Mouse (Mus musculus): Measurements from ENCODE around the gene Tnip2. TPM values are rescaled to one million over a fixed set of nuclear protein-coding genes. Genes with fewer than 3 reads are reported as not detected.

Tnip2 gene
- total and polyA plus RNA-seq, 3 experiments, result 16.0 to 26.8 (median 23.4) TPM

- in situ Hi-C loops (cut with MboI; ENCODE audit: low pct_ligation_motif_present, low pct_unique_long_range_greater_than_20kb, low sequenced_read_pairs) (loop anchor here (25.0 kb wide), 1 partner anchor 499 kb away; the partner anchor contains the start of gene Hgfac), dilution Hi-C loops (cut with MboI; ENCODE audit: extremely low pct_ligation_motif_present, extremely low pct_unique_long_range_greater_than_20kb, low sequenced_read_pairs) (no loop called here)
- Histone ChIP-seq H3K4me1 (ENCODE audit: control insufficient read depth in 1 of 2, insufficient read depth in 2 of 2) (peaks cover 16 to 46% of the 10 kb centered on the region in 2 experiments), H3K9me3 (replicated peaks; ENCODE audit: low read length) (no peaks in the 10 kb centered on the region), H3K27ac (ENCODE audit: insufficient read depth, low read depth) (no peak overlapping the region), H3K4me3 (replicated peaks in 1 of 3; ENCODE audit: low read depth in 2 of 3, low read length in 2 of 3, poor library complexity in 1 of 3) (no peak overlapping the region), H3K36me3 (replicated peaks in 1 of 2; ENCODE audit: control insufficient read depth in 1 of 2, insufficient read depth in 1 of 2, low read length in 1 of 2) (peaks cover 0 to 9% of the 10 kb centered on the region in 2 experiments), H3K27me3 (replicated peaks) (no peaks in the 10 kb centered on the region), H3K79me2 (replicated peaks; ENCODE audit: control insufficient read depth, extremely low read depth, insufficient read depth, poor library complexity, severe bottlenecking) (no peaks in the 10 kb centered on the region), H3K9ac (ENCODE audit: insufficient read depth, low read depth) (no peak overlapping the region), H3K4me2 (ENCODE audit: insufficient read depth, low read depth, poor library complexity, severe bottlenecking) (peak overlapping the region; percentile 26)
- DNase-seq (ENCODE audit: extremely low read depth), result peak; percentile 70
- TF ChIP-seq ZKSCAN1 (IDR thresholded peaks at IDR 0.05; ENCODE audit: borderline replicate concordance, low read depth, low read length) (no peak), E2F4 (IDR thresholded peaks at IDR 0.05; ENCODE audit: insufficient replicate concordance, low read depth, low read length) (no peak), SMC3 (IDR thresholded peaks at IDR 0.05; ENCODE audit: low read depth, low read length) (peak; percentile 73), GABPA (IDR thresholded peaks at IDR 0.05; ENCODE audit: insufficient replicate concordance, low read depth, low read length) (no peak), JUND (conservative IDR thresholded peaks at IDR 0.05; ENCODE audit: low read depth, low read length) (no peak), MAFK (IDR thresholded peaks at IDR 0.05; ENCODE audit: insufficient replicate concordance, low read length) (no peak), POLR2AphosphoS2 (IDR thresholded peaks at IDR 0.05; ENCODE audit: low read depth, low read length) (no peak), SIN3A (IDR thresholded peaks at IDR 0.05; ENCODE audit: low read length) (no peak), CHD2 (IDR thresholded peaks at IDR 0.05; ENCODE audit: low read length) (no peak), CTCF (conservative IDR thresholded peaks at IDR 0.05 in 1 of 2, IDR thresholded peaks at IDR 0.05 in 1 of 2; ENCODE audit: low read depth in 2 of 2, low read length in 2 of 2) (peak in 1 of 2 experiments; percentile 70; a peak in 2 of 4 replicates), ELF1 (IDR thresholded peaks at IDR 0.05; ENCODE audit: low read depth, low read length) (no peak), TCF12 (IDR thresholded peaks at IDR 0.05; ENCODE audit: low read depth, low read length) (0 out of 2 replicates have a peak, but pooled peaks have one; percentile 10), MAZ (IDR thresholded peaks at IDR 0.05; ENCODE audit: low read depth, low read length) (no peak), UBTF (IDR thresholded peaks at IDR 0.05; ENCODE audit: low read depth, low read length) (no peak), RCOR1 (conservative IDR thresholded peaks at IDR 0.05; ENCODE audit: low read depth, low read length) (no peak), RAD21 (IDR thresholded peaks at IDR 0.05; ENCODE audit: low read depth, low read length) (peak; percentile 48), BHLHE40 (IDR thresholded peaks at IDR 0.05; ENCODE audit: low read depth, low read length) (no peak), MEF2A (IDR thresholded peaks at IDR 0.05; ENCODE audit: borderline replicate concordance, low read depth, low read length) (no peak), USF2 (conservative IDR thresholded peaks at IDR 0.05; ENCODE audit: low read depth, low read length) (no peak), MAX (IDR thresholded peaks at IDR 0.05; ENCODE audit: low read length) (no peak), MYC (IDR thresholded peaks at IDR 0.05; ENCODE audit: low read depth, low read length) (no peak), IRF4 (IDR thresholded peaks at IDR 0.05; ENCODE audit: low read depth, low read length) (no peak)
Observed at GRCm38 (mm10) chr5:34538527-34538926, 24.7 kb upstream of the Tnip2 start.

Measured in CH12.LX (cell line).